Mouse (Mus musculus): ENCODE measurements at regions not wholly inside any gene's neighbourhood (a gene's known extent, or its start where the extent isn't known, plus 50 kb on each side); places are given as distances from the start of the nearest gene placed in this dataset.

DNA sequence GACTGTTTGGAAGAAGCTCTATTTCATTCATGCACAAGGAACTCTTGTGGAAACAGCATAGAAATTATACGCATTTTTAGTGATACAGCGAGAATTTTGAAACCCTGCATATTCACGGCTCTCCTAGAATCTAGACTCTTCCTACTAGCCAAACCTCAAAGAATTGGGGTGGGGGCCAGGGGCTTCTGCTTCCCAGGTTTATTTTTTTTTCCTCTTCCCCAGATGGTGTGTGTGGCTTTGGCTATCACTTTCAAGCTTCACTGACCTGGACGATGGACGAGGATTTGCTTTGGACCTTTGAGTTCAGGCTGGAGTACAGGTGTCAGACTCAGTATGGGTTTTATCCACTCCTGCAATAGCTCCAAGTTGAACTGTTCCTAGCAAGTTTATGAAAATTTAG lies 457.7 kb downstream of the Gm16223 start:
- Histone ChIP-seq H3K36me3 (replicated peaks; ENCODE audit: control insufficient read depth, insufficient read depth, low read depth, low read length) (no peaks in the 10 kb centered on the region), H3K9me3 (replicated peaks; ENCODE audit: control insufficient read depth, low read length) (no peaks in the 10 kb centered on the region), H3K9ac (replicated peaks; ENCODE audit: low read length) (no peak overlapping the region), H3K4me2 (ENCODE audit: low read depth, low read length) (no peak overlapping the region), H3K4me3 (ENCODE audit: low read depth, low read length) (no peak overlapping the region), H3K4me1 (ENCODE audit: control insufficient read depth, insufficient read depth, low read length) (no peaks in the 10 kb centered on the region), H3K27me3 (ENCODE audit: control insufficient read depth, insufficient read depth, low read length) (no peaks in the 10 kb centered on the region), H3K27ac (replicated peaks; ENCODE audit: low read depth, low read length) (no peak overlapping the region)
- WGBS = 82% methylated on average over 5 of the region's 5 CpGs
- DNase-seq (ENCODE audit: low spot score) (no peak), ATAC-seq (replicated peaks; ENCODE audit: insufficient number of reproducible peaks, low FRiP score, low TSS enrichment, low read depth) (no peak)

DNA sequence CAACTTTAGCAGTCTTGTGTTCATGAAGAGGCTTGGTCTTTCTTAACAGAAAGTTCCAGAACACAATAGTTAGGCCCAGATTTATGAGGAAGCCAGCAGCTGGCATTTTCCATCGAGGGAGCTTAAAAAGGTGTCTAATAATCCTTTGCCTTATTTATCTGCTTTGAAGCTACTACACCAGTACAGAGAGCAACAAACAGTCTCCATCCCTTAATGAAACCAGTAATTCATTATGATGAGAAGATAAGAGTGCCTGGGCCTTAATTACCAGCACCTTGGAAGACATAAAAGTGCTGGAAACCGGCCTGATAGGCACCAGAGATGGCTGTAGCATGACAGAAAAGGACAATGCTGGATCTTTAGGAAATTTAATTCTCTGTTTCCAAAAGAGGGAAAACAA lies 492.8 kb downstream of the Gm16223 start:
- no peak for DNase-seq (ENCODE audit: low spot score)
- Histone ChIP-seq H3K27me3 (ENCODE audit: control insufficient read depth, insufficient read depth, low read length) (no peaks in the 10 kb centered on the region), H3K27ac (replicated peaks; ENCODE audit: low read depth, low read length) (no peak overlapping the region), H3K4me3 (ENCODE audit: low read depth, low read length) (no peak overlapping the region), H3K4me2 (ENCODE audit: low read depth, low read length) (no peak overlapping the region), H3K9ac (replicated peaks; ENCODE audit: low read length) (no peak overlapping the region), H3K36me3 (replicated peaks; ENCODE audit: control insufficient read depth, insufficient read depth, low read depth, low read length) (no peaks in the 10 kb centered on the region), H3K9me3 (replicated peaks; ENCODE audit: control insufficient read depth, low read length) (no peaks in the 10 kb centered on the region), H3K4me1 (ENCODE audit: control insufficient read depth, insufficient read depth, low read length) (no peaks in the 10 kb centered on the region)
- WGBS = 79% methylated on average over 2 of the region's 2 CpGs
- ATAC-seq (replicated peaks; ENCODE audit: insufficient number of reproducible peaks, low FRiP score, low TSS enrichment, low read depth) = no peak

DNA sequence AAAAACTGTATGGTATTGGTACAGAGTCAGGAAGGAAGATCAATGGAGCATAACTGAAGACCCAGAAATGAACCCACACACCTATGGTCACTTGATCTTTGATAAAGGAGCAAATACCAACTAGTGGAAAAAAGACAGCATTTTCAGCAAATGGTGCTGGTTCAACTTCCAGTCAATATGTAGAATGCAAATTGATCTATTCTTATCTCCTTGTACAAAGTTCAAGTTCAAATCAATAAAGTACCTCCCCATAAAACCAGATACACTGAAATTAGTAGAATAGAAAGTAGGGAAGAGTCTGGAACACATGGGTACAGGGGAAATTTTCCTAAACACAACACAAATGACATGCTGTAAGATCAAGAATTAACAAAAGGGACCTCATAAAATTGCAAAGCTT lies 495.6 kb downstream of the Gm16223 start:
- Histone ChIP-seq H3K4me3 (ENCODE audit: low read depth, low read length) (no peak overlapping the region), H3K27ac (replicated peaks; ENCODE audit: low read depth, low read length) (no peak overlapping the region), H3K4me1 (ENCODE audit: control insufficient read depth, insufficient read depth, low read length) (no peaks in the 10 kb centered on the region), H3K9me3 (replicated peaks; ENCODE audit: control insufficient read depth, low read length) (no peaks in the 10 kb centered on the region), H3K9ac (replicated peaks; ENCODE audit: low read length) (no peak overlapping the region), H3K27me3 (ENCODE audit: control insufficient read depth, insufficient read depth, low read length) (no peaks in the 10 kb centered on the region), H3K4me2 (ENCODE audit: low read depth, low read length) (no peak overlapping the region), H3K36me3 (replicated peaks; ENCODE audit: control insufficient read depth, insufficient read depth, low read depth, low read length) (no peaks in the 10 kb centered on the region)
- ATAC-seq (replicated peaks; ENCODE audit: insufficient number of reproducible peaks, low FRiP score, low TSS enrichment, low read depth) (no peak), DNase-seq (ENCODE audit: low spot score) (no peak)

DNA sequence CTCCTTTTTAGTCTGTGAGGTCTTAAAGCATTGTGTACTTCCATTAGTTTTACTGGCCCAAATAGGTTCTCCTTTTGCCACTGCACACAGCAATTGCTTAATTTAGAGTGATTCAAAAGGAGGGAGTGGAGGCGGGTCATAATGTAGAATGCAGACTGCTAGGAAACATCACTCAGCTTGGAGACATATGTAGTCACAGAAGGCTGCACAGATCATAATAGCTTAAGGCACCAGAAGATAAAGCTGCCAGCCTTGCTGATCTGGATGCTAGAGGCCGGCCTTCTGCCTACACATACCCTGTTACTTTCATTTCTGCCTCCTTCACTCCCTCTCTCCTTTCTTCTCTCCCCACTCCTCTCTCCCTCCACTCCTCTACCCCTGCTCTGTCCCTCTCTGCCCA lies 508.2 kb downstream of the Gm16223 start:
- Histone ChIP-seq H3K4me1 (ENCODE audit: control insufficient read depth, insufficient read depth, low read length) (no peaks in the 10 kb centered on the region), H3K36me3 (replicated peaks; ENCODE audit: control insufficient read depth, insufficient read depth, low read depth, low read length) (no peaks in the 10 kb centered on the region), H3K27me3 (ENCODE audit: control insufficient read depth, insufficient read depth, low read length) (no peaks in the 10 kb centered on the region), H3K9ac (replicated peaks; ENCODE audit: low read length) (no peak overlapping the region), H3K9me3 (replicated peaks; ENCODE audit: control insufficient read depth, low read length) (no peaks in the 10 kb centered on the region), H3K4me3 (ENCODE audit: low read depth, low read length) (no peak overlapping the region), H3K27ac (replicated peaks; ENCODE audit: low read depth, low read length) (no peak overlapping the region), H3K4me2 (ENCODE audit: low read depth, low read length) (no peak overlapping the region)
- no peak for DNase-seq (ENCODE audit: low spot score)
- ATAC-seq (replicated peaks; ENCODE audit: insufficient number of reproducible peaks, low FRiP score, low TSS enrichment, low read depth) = no peak
- 77% methylated on average over 2 of the region's 2 CpGs for WGBS

DNA sequence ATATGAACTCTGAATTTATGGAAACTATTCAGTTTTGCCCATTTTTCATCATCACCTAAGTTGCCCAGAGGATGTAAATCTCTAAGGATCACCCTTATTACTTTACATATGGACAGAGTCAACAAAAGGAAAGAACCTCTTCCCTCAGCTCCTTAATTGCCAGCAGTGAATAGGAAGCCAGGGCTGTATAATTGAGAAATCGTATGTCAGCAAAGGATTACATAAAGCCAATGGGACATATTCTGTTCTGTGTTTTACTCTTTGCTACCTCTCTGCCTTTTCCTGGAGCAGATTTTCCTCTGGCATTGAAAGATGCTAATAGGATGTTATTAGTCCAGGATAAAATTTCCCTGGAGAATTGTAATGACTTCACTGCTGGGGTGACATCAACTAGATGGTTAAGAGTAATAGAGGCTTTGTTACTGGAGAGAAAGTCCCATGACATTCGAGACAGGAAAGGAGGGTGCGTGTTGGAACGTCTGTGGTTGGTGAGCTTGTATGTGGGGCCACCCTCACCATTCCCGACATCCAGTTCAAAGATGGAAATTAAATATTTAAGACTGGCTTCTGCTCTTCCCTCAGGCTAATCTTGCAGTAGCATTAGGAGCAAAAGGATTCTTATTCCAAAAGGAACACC lies 510.6 kb downstream of the Gm16223 start:
- no peaks in the 10 kb centered on the region for H3K4me1 ChIP-seq (ENCODE audit: control insufficient read depth, insufficient read depth, low read length)
- no peaks in the 10 kb centered on the region for H3K9me3 ChIP-seq (replicated peaks; ENCODE audit: control insufficient read depth, low read length)
- ATAC-seq (replicated peaks; ENCODE audit: insufficient number of reproducible peaks, low FRiP score, low TSS enrichment, low read depth) = no peak; the same call in 1 of the 2 replicates
- 70% methylated on average over 5 of the region's 5 CpGs for WGBS
- no peak overlapping the region for H3K9ac ChIP-seq (replicated peaks; ENCODE audit: low read length)
- H3K36me3 ChIP-seq (replicated peaks; ENCODE audit: control insufficient read depth, insufficient read depth, low read depth, low read length) = no peaks in the 10 kb centered on the region
- no peaks in the 10 kb centered on the region for H3K27me3 ChIP-seq (ENCODE audit: control insufficient read depth, insufficient read depth, low read length)
- no peak overlapping the region for H3K4me3 ChIP-seq (ENCODE audit: low read depth, low read length)
- no peak overlapping the region for H3K4me2 ChIP-seq (ENCODE audit: low read depth, low read length)
- no peak for DNase-seq (ENCODE audit: low spot score)
- H3K27ac ChIP-seq (replicated peaks; ENCODE audit: low read depth, low read length) = no peak overlapping the region

DNA sequence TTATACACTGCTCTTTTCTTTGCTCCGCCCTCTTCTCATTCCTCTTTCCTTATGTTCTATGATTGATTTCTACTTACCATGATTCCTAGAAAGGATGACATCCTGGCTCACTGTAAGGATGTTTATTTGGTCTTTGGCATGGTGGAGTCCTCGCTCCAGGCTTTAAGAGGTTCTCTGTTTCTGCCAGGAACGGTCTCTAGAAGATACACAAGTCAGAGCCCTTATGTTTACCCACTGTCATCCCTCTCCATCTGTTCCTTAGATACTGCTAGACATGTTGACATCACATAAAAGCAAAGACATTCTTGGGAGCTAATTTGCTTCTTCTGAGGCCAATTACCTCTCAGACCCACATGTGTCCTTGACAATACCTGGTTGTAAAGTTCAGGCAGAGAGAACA lies 552.9 kb downstream of the Gm16223 start:
- Histone ChIP-seq H3K4me3 (ENCODE audit: low read depth, low read length) (no peak overlapping the region), H3K27me3 (ENCODE audit: control insufficient read depth, insufficient read depth, low read length) (no peaks in the 10 kb centered on the region), H3K9me3 (replicated peaks; ENCODE audit: control insufficient read depth, low read length) (no peaks in the 10 kb centered on the region), H3K4me2 (ENCODE audit: low read depth, low read length) (no peak overlapping the region), H3K36me3 (replicated peaks; ENCODE audit: control insufficient read depth, insufficient read depth, low read depth, low read length) (no peaks in the 10 kb centered on the region), H3K4me1 (ENCODE audit: control insufficient read depth, insufficient read depth, low read length) (no peaks in the 10 kb centered on the region), H3K27ac (replicated peaks; ENCODE audit: low read depth, low read length) (no peak overlapping the region), H3K9ac (replicated peaks; ENCODE audit: low read length) (no peak overlapping the region)
- DNase-seq (ENCODE audit: low spot score) (no peak), ATAC-seq (replicated peaks; ENCODE audit: insufficient number of reproducible peaks, low FRiP score, low TSS enrichment, low read depth) (no peak)
- 72% methylated on average over 3 of the region's 3 CpGs for WGBS

DNA sequence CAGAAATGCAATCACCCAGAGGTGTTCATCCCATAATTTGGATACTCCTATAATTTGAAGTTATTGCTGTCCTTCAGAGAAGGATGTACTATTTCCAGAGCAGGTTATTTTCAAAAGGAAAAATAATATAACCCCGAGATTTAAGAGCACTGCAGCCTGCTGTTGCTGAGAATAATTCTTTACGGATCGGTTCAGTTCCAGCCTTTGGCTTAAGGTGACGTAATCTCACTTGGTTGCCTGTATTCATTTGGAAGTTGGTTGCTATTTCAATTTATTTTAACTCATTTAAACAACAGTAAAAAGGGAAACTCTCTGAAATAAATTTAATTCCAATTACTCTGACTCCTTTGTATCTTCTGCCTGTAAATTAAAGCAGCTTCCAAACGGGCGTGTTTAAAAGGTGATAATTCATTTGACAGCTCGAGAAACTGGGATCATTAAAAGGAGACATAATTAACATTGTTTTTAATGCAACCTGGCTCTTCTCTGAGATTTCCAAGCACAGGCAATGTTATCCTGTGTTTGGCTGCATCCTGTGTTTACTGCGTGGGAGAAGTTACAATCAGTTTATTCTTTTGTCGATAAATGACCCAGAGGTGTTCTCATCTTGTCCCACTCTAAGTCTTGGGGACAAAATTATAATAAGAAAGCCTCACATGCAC lies 568.5 kb downstream of the Gm16223 start:
- no peak overlapping the region for H3K27ac ChIP-seq (replicated peaks; ENCODE audit: low read depth, low read length)
- no peaks in the 10 kb centered on the region for H3K36me3 ChIP-seq (replicated peaks; ENCODE audit: control insufficient read depth, insufficient read depth, low read depth, low read length)
- no peaks in the 10 kb centered on the region for H3K27me3 ChIP-seq (ENCODE audit: control insufficient read depth, insufficient read depth, low read length)
- H3K4me1 ChIP-seq (ENCODE audit: control insufficient read depth, insufficient read depth, low read length) = no peaks in the 10 kb centered on the region
- no peak for ATAC-seq (replicated peaks; ENCODE audit: insufficient number of reproducible peaks, low FRiP score, low TSS enrichment, low read depth)
- H3K4me2 ChIP-seq (ENCODE audit: low read depth, low read length) = no peak overlapping the region
- 86% methylated on average over 9 of the region's 9 CpGs for WGBS
- H3K9me3 ChIP-seq (replicated peaks; ENCODE audit: control insufficient read depth, low read length) = no peaks in the 10 kb centered on the region
- H3K4me3 ChIP-seq (ENCODE audit: low read depth, low read length) = no peak overlapping the region
- no peak overlapping the region for H3K9ac ChIP-seq (replicated peaks; ENCODE audit: low read length)
- no peak for DNase-seq (ENCODE audit: low spot score)

DNA sequence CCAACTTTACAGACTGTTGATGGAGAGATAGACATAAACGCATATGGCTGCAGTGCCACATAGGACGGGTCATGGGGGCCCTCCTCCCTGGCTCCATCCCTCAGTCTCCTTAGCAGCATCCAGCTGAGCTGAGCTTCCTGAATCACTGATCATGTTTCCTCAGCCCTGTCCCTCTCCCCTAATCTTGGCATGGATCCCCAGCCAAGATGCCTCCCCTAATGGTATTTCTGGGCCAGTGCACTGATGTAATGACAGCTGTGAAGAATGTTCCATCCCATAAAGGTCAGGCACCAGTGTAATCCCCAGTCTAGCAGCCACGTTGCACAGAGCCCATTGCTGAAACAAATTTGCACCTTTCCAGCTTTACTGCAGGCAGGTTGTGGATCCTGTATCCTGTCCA lies 576.5 kb upstream of the Cpeb2 start:
- no peaks in the 10 kb centered on the region for H3K9me3 ChIP-seq (replicated peaks; ENCODE audit: control insufficient read depth, low read length)
- ATAC-seq (replicated peaks; ENCODE audit: insufficient number of reproducible peaks, low FRiP score, low TSS enrichment, low read depth) (no peak), DNase-seq (ENCODE audit: low spot score) (no peak)
- H3K36me3 ChIP-seq (replicated peaks; ENCODE audit: control insufficient read depth, insufficient read depth, low read depth, low read length) = no peaks in the 10 kb centered on the region
- H3K4me2 ChIP-seq (ENCODE audit: low read depth, low read length) = no peak overlapping the region
- no peak overlapping the region for H3K9ac ChIP-seq (replicated peaks; ENCODE audit: low read length)
- H3K4me1 ChIP-seq (ENCODE audit: control insufficient read depth, insufficient read depth, low read length) = no peaks in the 10 kb centered on the region
- no peaks in the 10 kb centered on the region for H3K27me3 ChIP-seq (ENCODE audit: control insufficient read depth, insufficient read depth, low read length)
- WGBS = 63% methylated on average over 3 of the region's 3 CpGs
- no peak overlapping the region for H3K27ac ChIP-seq (replicated peaks; ENCODE audit: low read depth, low read length)
- H3K4me3 ChIP-seq (ENCODE audit: low read depth, low read length) = no peak overlapping the region
